Mouse (Mus musculus): ENCODE measurements around the gene Hcfc1r1.
A peak's percentile ranks its signal among the peaks of the same experiment; 100 is the strongest.

DNA sequence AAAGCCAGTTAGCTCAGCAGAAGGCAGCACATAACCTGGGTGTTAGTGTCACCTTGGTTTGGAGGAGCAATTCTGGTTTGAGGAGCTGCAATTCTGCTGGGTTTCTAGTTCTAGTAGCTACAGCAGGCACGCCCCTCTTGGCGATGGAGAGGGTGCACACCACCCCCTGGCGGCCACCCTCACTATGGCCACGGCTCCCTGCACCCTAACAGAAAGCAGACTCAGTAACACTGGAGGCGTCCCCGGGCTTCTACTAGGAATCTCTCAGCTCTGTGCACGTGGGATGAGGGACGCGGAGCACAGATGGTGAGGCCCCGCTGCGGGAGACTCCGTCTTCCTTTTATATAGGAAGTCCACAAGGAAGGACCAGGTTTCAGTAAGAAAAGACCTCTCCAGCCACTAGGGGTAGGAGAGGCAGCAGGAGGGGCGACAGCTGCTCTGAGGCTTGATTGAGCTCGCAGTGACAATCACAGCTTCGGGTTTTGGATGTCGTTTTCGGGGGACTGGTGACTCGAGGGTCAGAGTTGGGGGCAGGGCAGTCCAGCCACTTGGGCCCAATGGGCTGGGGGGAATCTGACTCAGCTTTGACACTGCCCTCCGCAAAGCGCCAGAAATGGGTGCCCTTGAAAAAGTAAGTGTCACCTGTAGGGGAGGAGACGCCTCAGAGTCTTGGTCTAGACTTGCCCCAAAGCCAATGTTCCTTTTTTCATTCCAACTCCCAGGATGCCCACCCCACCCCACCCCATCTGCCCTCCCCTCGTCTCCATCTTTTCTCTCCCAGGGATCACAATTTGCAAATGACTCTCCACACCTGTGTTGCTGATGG is 43.0 kb upstream of the Hcfc1r1 start:
- TF ChIP-seq CTCF (IDR thresholded peaks at IDR 0.05; ENCODE audit: control insufficient read depth, insufficient read depth, insufficient read length) (peak; percentile 90), MYOD1 (IDR thresholded peaks at IDR 0.05; ENCODE audit: control insufficient read depth, insufficient read length, low read depth) (no peak), FOSL1 (IDR thresholded peaks at IDR 0.05; ENCODE audit: insufficient read depth, low read length, poor library complexity, severe bottlenecking) (no peak), CEBPB (IDR thresholded peaks at IDR 0.05; ENCODE audit: low read depth) (no peak), MAX (IDR thresholded peaks at IDR 0.05) (no peak)
